Mouse (Mus musculus) midbrain, embryonic 11.5 days (tissue): ENCODE data around the gene Ptprb. TPM values are rescaled to one million over a fixed set of nuclear protein-coding genes. Genes with fewer than 3 reads are reported as not detected.

Experiments
- ATAC-seq: fragments of 200-750 bp; cut with Nextera tagmentation; 2 replicates; pipeline ENCODE4 v1.8.0; 2017; ENCODE audit warnings: moderate TSS enrichment, moderate library complexity; ENCODE audit not compliant: low FRiP score
- DNase-seq: peaks from one replicate; pipeline ENCODE4 v3.0.0; 2015; ENCODE audit warnings: low spot score; ENCODE audit errors: missing footprints
- H3K27ac ChIP-seq: fragments of 300-500 bp; sonication (generic); 2 replicates; pipeline ENCODE4 v1.5.1; 2014; ENCODE audit warnings: low read depth, low read length
- H3K27me3 ChIP-seq: fragments of 300-500 bp; sonication (generic); 2 replicates; pipeline ENCODE4 v1.6.1; 2014; ENCODE audit warnings: mild to moderate bottlenecking, low read length, moderate library complexity, mixed read lengths; ENCODE audit not compliant: control insufficient read depth, insufficient read depth
- H3K36me3 ChIP-seq: fragments of 300-500 bp; sonication (generic); 2 replicates; pipeline ENCODE4 v1.6.1; 2014; ENCODE audit warnings: mild to moderate bottlenecking, low read length, moderate library complexity, mixed read lengths; ENCODE audit not compliant: control insufficient read depth, insufficient read depth
- H3K4me1 ChIP-seq: fragments of 300-500 bp; sonication (generic); 2 replicates; pipeline ENCODE4 v1.6.1; 2014; ENCODE audit warnings: low read length; ENCODE audit not compliant: control insufficient read depth, insufficient read depth
- H3K4me2 ChIP-seq: fragments of 300-500 bp; sonication (generic); 2 replicates; pipeline ENCODE4 v1.6.1; 2014; ENCODE audit warnings: mild to moderate bottlenecking, moderate library complexity
- H3K4me3 ChIP-seq: fragments of 300-500 bp; sonication (generic); 2 replicates; pipeline ENCODE4 v1.5.1; 2014; ENCODE audit warnings: low read depth, low read length
- H3K9ac ChIP-seq: fragments of 300-500 bp; sonication (generic); 2 replicates; pipeline ENCODE4 v1.6.1; 2014; ENCODE audit warnings: low read length
- H3K9me3 ChIP-seq: fragments of 300-500 bp; sonication (generic); 2 replicates; pipeline ENCODE4 v1.6.1; 2016; ENCODE audit warnings: low read length; ENCODE audit not compliant: control insufficient read depth
- WGBS: fragments of 180-500 bp; shearing (Covaris S2); extraction: QIAGEN DNeasy Blood & Tissue Kit; methylation state at CpG from one replicate; pipeline ENCODE4 v1.1.7; 2014; 5-methylcytosine and 5-hydroxymethylcytosine counted together
- polyA plus RNA-seq: library from polyadenylated mRNA; unstranded; fragments of >200 nt; fragmentation: Nextera tagmentation; extraction: Ambion mirVana; gene quantifications from 2 replicates; pipeline ENCODE4 v1.2.1, GENCODE M21; 2014

The Ptprb gene
- polyA plus RNA-seq, 1 experiment from 2014 or later: 2.9 TPM

DNA sequence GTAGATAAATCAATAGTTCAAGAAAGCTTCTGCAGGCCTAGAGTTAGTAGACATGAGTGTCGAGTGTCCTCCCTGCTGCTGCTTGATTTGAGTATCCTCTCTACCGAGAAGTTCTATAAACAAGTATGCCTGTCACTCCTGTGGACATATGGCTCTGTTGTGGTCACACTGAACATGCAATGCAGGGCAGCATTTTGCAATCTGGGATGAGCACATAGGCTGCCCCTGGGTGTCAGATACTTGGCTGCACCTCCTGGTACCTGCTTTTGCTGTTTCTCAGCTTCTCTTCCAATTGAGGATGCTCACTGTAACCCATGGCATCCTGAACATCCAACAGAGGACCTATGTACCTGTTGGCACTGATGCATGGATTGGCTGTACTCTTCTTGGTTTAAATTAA is 34.1 kb downstream of the Ptprb start:
- WGBS: 78% methylated on average over 2 of the region's 2 CpGs
- Histone ChIP-seq H3K27me3 (no peaks in the 10 kb centered on the region), H3K27ac (no peak overlapping the region), H3K9ac (no peak overlapping the region), H3K4me3 (no peak overlapping the region), H3K9me3 (no peaks in the 10 kb centered on the region), H3K4me2 (no peak overlapping the region), H3K36me3 (no peaks in the 10 kb centered on the region), H3K4me1 (no peaks in the 10 kb centered on the region)
- DNase-seq (peak; percentile 31), ATAC-seq (no peak)

DNA sequence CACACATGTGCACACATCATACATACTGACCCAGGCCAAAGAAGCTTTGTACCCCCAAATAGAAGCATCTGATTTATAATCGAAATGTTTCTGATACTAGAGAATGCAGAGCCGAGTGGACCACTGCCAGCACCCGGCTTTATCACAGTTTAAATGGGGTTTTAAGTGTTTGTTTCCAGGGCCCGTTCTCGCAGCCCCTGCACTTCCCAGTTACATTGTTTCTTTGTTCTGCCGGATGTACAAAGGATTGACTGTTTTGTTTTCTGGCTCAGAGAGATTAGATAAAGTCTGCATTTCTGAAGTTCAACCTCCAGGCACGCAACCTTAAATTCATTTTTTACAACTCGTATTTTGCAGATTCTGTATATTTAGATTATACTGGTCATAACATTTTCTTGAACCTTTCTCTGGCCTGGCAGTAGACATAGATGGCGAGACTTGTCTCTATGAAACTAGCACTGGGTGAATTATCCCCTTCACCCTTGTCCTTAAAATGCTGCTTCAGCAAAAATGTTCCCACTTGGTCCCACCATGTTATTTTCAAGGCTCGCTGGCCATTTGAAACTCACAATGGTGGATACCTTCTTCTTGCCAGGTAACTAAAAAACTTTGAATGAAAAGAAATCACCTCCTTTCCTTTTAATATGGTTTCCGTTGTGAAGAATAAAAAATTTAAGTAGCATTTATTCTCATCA is 35.3 kb downstream of the Ptprb start:
- no peaks in the 10 kb centered on the region for H3K4me1 ChIP-seq
- no peak overlapping the region for H3K27ac ChIP-seq
- no peak overlapping the region for H3K9ac ChIP-seq
- H3K36me3 ChIP-seq: no peaks in the 10 kb centered on the region
- peak; percentile 75 for DNase-seq
- 52% methylated on average over 11 of the region's 11 CpGs for WGBS
- no peak overlapping the region for H3K4me3 ChIP-seq
- no peak for ATAC-seq
- no peak overlapping the region for H3K4me2 ChIP-seq
- no peaks in the 10 kb centered on the region for H3K27me3 ChIP-seq
- H3K9me3 ChIP-seq: no peaks in the 10 kb centered on the region

DNA sequence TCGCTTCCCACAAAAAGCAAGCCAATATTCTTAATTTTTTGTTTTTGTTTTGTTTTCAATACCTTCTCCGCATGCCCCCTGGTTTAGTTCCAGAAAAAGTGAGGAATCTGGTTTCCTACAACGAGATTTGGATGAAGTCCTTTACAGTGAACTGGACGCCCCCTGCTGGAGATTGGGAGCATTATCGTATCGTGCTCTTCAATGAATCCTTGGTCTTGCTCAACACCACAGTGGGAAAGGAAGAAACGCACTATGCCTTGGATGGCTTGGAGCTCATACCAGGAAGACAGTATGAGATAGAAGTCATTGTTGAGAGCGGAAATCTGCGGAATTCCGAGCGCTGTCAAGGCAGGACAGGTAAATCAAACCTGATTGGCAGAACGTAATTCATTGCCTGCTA is 43.9 kb downstream of the Ptprb start:
- Histone ChIP-seq H3K4me1 (no peaks in the 10 kb centered on the region), H3K9me3 (no peaks in the 10 kb centered on the region), H3K27ac (no peak overlapping the region), H3K9ac (no peak overlapping the region), H3K36me3 (no peaks in the 10 kb centered on the region), H3K4me3 (no peak overlapping the region), H3K4me2 (no peak overlapping the region), H3K27me3 (no peaks in the 10 kb centered on the region)
- 19% methylated on average over 12 of the region's 12 CpGs for WGBS
- ATAC-seq: peak; percentile 62; the same call in 1 of the 2 replicates
- DNase-seq: peak; percentile 96

DNA sequence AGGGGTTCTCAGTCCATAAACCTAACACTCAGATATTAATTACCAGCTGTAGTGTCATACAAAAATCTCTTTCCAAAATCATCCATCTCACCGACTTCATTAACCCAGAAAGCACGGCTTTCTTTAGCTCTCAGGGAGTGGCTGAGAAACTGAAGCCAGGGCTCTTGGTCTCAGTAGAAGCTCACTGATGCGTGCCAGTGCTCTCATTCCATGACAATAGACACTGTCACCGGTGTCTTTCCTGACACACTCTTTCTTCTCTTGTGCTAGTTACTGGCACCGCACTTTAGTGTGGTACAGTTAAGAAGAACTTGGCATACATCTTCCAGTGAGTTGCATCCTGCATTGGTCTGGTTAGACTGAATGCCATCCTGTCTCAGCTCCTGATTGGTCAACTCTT is 53.8 kb downstream of the Ptprb start:
- no peak for ATAC-seq
- no peak overlapping the region for H3K4me3 ChIP-seq
- H3K27me3 ChIP-seq: no peaks in the 10 kb centered on the region
- no peaks in the 10 kb centered on the region for H3K9me3 ChIP-seq
- H3K4me1 ChIP-seq: 0 out of 2 replicates have a peak, but pooled peaks cover 2% of the 10 kb centered on the region
- WGBS: 22% methylated on average over 5 of the region's 5 CpGs
- no peak for DNase-seq
- H3K27ac ChIP-seq: no peak overlapping the region
- H3K36me3 ChIP-seq: no peaks in the 10 kb centered on the region
- no peak overlapping the region for H3K4me2 ChIP-seq
- no peak overlapping the region for H3K9ac ChIP-seq

DNA sequence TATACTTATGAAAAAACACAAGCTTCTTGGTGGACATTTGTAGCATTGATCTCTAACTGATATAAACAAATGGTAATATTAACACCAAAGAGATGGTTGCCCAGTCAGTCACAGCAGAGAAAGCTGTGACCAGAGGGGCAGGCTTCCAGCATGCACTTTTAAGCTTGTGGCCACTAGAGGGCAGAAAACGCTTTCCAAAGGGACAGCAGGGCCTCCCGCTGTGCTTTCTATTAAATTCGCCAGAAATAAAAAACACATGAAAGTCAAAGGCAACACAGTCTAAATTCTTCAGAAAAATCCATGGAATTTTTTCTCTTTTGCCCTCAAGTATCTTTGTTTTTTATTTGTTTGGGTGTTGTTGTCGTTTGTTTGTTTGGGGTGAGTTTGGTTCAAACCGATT is 55.1 kb downstream of the Ptprb start:
- Histone ChIP-seq H3K9me3 (no peaks in the 10 kb centered on the region), H3K27me3 (no peaks in the 10 kb centered on the region), H3K4me3 (peak overlapping the region; percentile 8; the same call in 1 of the 2 replicates), H3K36me3 (no peaks in the 10 kb centered on the region), H3K27ac (no peak overlapping the region), H3K9ac (no peak overlapping the region), H3K4me2 (peak overlapping the region; percentile 38), H3K4me1 (0 out of 2 replicates have a peak, but pooled peaks cover 2% of the 10 kb centered on the region)
- 16% methylated on average over 5 of the region's 5 CpGs for WGBS
- DNase-seq (peak; percentile 96), ATAC-seq (peak; percentile 62)

DNA sequence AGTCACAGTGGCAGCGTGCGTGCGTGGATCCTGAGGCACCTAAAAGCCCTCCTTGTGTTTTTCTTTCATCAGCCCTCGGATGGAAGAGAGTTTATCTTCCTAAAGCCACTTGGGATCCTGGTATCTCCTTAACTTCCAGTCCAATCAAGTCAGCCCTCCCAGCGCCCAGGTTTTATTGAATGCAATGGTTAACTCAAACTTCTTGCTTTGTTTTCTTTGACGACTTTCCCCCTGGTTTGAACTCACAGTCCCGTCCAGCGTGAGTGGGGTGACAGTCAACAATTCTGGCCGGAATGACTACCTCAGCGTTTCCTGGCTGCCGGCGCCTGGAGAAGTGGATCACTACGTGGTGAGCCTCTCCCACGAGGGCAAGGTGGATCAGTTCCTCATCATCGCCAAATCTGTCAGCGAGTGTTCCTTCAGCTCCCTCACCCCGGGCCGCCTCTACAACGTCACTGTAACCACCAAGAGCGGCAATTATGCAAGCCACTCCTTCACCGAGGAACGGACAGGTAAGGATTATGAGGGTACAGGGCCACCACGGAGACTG is 55.7 kb downstream of the Ptprb start:
- WGBS: 18% methylated on average over 23 of the region's 23 CpGs
- H3K9me3 ChIP-seq: no peaks in the 10 kb centered on the region
- 0 out of 2 replicates have a peak, but pooled peaks have one; percentile 11 for ATAC-seq
- no peaks in the 10 kb centered on the region for H3K36me3 ChIP-seq
- 0 out of 2 replicates have a peak, but pooled peaks cover 2% of the 10 kb centered on the region for H3K4me1 ChIP-seq
- DNase-seq: peak; percentile 90
- H3K27ac ChIP-seq: no peak overlapping the region
- no peaks in the 10 kb centered on the region for H3K27me3 ChIP-seq
- H3K4me3 ChIP-seq: peak overlapping the region; percentile 8; the same call in 1 of the 2 replicates
- H3K9ac ChIP-seq: no peak overlapping the region
- H3K4me2 ChIP-seq: peak overlapping the region; percentile 38

DNA sequence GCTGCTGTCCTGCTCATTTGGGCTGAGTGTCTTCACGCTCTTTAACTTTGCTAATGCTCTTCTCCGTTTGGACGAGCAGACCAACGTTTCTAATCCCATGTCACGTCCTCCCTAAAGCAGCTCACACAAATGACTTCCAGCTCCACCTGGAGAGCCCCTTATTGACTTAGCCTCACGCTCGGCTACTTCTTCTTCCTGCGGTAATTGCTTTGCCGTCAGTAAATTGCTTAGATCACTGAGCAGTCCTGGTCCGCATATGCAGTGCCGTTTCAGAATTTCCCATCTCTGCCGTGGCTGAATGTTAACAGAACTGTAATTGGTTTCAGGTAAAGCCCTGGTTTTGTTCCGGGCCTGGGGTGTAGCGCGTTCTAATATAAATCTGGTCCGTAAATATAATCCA is 58.3 kb downstream of the Ptprb start:
- Histone ChIP-seq H3K36me3 (no peaks in the 10 kb centered on the region), H3K9me3 (no peaks in the 10 kb centered on the region), H3K4me2 (no peak overlapping the region), H3K9ac (no peak overlapping the region), H3K4me3 (no peak overlapping the region), H3K27me3 (no peaks in the 10 kb centered on the region), H3K27ac (no peak overlapping the region), H3K4me1 (0 out of 2 replicates have a peak, but pooled peaks cover 2% of the 10 kb centered on the region)
- ATAC-seq (no peak), DNase-seq (peak; percentile 83)
- WGBS: 49% methylated on average over 16 of the region's 16 CpGs

DNA sequence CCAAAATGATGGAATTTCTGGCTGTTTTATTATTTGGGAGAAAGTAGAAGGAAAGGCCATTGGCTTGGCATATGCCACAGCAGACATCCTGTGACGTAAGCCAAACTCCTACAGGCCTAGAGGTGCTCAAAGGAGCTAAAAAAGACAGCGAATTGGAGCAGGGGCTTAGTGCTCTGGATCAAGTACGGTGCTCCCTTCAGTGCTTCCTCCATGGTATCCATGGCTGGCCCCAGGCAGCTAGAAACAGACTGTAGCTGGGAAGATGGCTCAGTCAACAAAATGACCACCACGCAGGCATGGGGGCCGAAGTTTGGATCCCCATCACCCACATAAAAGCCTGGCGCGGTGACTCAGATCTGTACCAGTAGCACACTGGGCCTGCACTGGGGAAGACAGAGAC is 58.8 kb downstream of the Ptprb start:
- Histone ChIP-seq H3K4me1 (0 out of 2 replicates have a peak, but pooled peaks cover 2% of the 10 kb centered on the region), H3K9ac (no peak overlapping the region), H3K9me3 (no peaks in the 10 kb centered on the region), H3K36me3 (no peaks in the 10 kb centered on the region), H3K4me2 (no peak overlapping the region), H3K27ac (no peak overlapping the region), H3K4me3 (no peak overlapping the region), H3K27me3 (no peaks in the 10 kb centered on the region)
- WGBS: 92% methylated on average over 7 of the region's 7 CpGs
- ATAC-seq (no peak), DNase-seq (peak; percentile 72)

DNA sequence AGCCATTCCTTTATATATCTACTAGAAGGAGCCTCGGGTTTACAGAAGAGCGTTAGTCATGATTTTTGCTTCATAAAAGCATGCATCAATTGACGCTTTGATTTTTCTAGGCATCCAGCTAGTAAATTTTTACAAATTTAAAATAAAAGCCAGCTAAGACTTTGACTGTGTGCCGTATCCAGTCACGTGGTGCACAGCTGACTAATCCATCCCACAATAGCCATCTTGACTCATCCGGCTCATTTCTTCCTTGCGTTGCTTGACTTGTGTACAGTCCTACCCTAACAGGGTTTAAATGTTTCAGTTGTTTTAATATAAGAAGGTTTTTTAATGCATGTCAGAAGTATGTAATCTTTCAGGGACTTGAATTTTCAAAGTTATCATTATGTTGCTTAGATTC is 60.0 kb downstream of the Ptprb start:
- no peak overlapping the region for H3K4me3 ChIP-seq
- 0 out of 2 replicates have a peak, but pooled peaks cover 2% of the 10 kb centered on the region for H3K4me1 ChIP-seq
- no peak overlapping the region for H3K9ac ChIP-seq
- no peak overlapping the region for H3K27ac ChIP-seq
- H3K36me3 ChIP-seq: no peaks in the 10 kb centered on the region
- ATAC-seq: no peak
- H3K27me3 ChIP-seq: no peaks in the 10 kb centered on the region
- WGBS: 93% methylated on average over 7 of the region's 7 CpGs
- no peak overlapping the region for H3K4me2 ChIP-seq
- peak; percentile 72 for DNase-seq
- H3K9me3 ChIP-seq: no peaks in the 10 kb centered on the region
